Mouse (Mus musculus) heart, embryonic 16.5 days (tissue): Measurements from ENCODE around the gene Dap. TPM values are rescaled to one million over a fixed set of nuclear protein-coding genes. Genes with fewer than 3 reads are reported as not detected.

ENCODE experiments used
- polyA plus RNA-seq: library from polyadenylated mRNA; unstranded; fragments of >200 nt; fragmentation: Nextera tagmentation; extraction: Ambion mirVana; gene quantifications from 2 replicates; pipeline ENCODE4 v1.2.1, GENCODE M21; 2015

Dap gene
- polyA plus RNA-seq, 1 experiment from 2014 or later = 41.7 TPM

Other genes with a start within 250 kb of the Dap start
- 4.6 and 5.4 TPM in 2 replicates for gene Ankrd33b, start 143.4 kb downstream of the Dap start, polyA plus RNA-seq
- gene Ropn1l, start 229.4 kb downstream of the Dap start, polyA plus RNA-seq = 1.7 and 2.4 TPM in 2 replicates